Mouse (Mus musculus) heart, adult 18-20 months (tissue): ENCODE measurements around the gene Chn1. TPM values are rescaled to one million over a fixed set of nuclear protein-coding genes. Genes with fewer than 3 reads are reported as not detected.
A peak's percentile ranks its signal among the peaks of the same experiment; 100 is the strongest.

Experiments
- DNase-seq, 2 experiments: peaks; one replicate each; pipeline ENCODE4 v3.0.0; 2021 to 2022; ENCODE audit warnings: mixed read lengths in 1 of 2
- total RNA-seq, 2 experiments: library from RNA; stranded (reverse); gene quantifications; 2 replicates each; pipeline ENCODE4 v1.2.3; 2021

Gene Chn1
- total RNA-seq, 2 experiments from 2014 or later = 33.5 to 36.7 TPM

DNA sequence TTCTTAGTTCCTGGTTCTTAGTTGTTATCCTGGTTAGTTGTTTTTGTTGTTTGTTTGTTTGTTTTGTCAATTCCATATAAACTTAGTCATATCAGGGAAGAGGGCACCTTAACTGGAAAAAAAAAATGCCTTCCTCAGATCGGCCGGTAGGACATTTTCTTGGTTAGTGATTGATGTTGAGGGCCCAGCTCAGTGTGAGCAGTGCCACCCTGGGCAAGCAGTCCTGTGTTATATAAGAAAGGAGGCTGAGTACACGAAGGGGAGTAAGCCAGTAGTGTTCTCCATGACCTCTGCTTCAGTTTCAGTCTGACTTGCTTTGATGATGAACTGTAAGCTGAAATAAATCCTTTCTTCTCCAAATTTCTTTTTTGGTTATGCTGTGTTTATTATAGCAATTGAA lies 138.8 kb downstream of the Chn1 start:
- DNase-seq = peak in 1 of 2 experiments; percentile 8

DNA sequence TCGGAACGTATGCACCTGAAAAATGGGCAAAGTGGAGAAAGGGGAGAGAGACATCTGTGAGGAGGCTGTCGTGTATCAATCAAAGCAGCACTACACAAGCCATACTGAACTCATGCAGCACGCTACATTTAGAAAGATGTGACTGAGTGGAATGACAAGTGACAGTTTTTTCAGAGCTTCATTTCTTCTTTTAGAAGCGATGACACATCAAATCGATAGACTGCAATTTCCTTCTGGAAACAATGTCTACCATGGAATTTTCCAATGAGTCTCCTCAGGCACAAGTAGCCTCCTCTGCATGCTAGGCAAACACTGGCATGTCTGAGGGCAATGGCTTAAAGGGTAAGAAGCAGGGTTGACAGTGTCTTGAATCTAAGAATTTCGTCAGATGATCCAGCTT lies 143.3 kb downstream of the Chn1 start:
- DNase-seq = no peak

DNA sequence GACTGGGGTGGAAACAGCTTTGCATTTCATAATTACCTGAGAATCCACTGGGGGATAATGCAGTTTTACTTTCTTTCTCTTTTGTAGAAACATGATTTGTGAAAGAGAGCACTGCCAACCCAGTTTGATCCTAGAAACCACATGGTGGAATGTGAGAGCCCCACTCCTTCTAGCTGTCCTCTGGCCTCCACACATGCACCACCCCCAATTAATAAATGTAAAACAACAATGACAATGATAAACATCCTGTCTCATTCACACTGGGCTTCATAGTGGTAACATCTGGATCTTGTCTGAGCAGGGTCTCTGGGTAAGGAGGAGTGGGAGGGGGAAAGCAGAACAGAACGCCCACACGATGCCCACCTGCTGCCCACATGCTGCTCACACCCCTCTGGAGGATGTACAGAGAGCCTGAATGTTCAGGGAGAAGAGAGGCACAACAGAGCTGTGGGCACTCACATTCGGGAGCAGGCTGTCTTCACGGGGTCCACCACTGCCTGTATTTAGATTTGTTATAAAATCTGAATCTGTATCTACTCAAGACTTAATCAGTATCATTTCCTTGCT lies 156.6 kb downstream of the Chn1 start:
- no peak for DNase-seq

DNA sequence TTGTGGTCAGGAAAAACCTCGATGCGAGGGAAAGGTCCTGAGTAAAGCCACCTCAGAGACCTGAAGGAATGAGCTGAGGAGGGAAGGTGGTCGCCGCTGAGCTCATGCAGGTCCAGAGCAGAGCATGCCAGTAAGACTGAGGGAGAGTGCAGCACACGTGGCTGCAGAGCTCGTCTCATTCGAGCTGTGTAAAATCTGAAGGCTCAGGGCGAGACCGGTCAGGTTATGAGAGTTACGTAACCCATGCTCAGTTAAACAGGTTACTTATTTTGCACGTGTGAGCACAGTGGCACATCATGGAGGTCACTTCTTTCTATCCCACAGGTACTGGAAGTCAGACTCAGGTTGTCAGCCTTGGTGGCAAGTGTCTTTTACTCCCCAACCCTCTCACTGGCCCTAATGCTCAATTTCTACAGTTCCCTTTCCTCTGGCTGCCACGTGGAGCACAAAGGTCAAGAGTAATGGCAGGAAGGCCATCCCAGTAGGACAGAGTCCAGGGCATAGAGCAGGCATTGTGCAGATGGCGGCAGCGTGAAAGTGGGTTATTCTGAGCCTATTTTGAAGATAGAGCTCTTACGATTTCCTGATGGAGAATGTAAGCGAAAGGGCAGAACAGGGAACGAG lies 158.6 kb downstream of the Chn1 start:
- no peak for DNase-seq

DNA sequence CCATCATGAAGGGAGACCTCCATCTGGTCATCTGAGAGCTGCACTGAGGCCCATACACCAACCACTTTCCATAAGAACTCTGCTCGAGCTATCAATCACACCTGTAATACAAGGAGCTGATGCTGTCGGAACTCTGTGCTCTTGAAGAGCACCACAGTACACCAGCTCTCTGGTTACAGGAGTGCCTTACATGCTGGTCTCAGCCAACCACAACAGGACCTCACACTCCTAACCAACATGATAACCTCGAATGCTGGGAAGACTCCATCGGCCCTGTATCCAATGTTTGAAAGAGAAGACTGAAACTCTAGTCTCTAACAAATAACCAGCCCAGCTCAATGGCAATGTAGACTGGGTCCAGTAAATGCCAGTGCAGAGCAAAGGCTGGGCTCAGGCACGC lies 159.7 kb downstream of the Chn1 start:
- no peak for DNase-seq

DNA sequence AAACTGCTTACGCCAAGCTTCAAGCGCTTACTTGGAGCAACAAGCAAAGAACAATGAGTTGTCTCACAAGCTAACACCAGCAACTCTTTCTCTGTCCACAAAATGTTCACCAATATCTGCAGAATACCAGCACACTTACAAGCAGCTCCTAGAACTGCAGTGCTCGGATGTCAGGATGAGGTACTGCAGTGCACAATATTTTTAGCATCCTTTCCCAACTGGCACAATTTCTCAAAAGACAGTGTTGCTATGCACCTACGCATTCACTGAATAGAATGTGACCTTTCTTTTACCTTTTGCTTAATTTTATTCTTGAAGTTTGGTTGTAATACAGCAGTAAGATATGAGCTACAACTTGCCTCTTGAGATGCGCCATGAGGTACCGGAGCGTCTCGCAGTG lies 160.8 kb downstream of the Chn1 start:
- no peak for DNase-seq

DNA sequence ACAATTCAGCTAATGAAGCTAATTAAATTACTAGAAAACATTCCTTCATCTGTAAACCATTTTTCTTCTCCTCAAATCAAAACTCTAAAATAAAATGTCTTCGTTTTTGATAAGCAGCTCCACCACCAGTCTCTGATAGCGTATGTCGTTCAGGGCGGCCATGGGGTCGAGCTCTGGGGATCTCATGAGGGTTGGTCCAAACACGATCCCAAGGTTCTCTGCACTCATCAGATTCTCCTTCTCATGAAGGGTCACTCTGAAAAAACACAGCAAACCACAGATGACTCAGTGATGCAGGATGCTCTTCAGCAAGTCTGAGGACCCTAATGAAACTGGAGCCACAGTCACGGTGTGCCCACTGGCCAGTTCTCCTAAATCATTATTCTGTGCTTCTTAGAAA lies 162.2 kb downstream of the Chn1 start:
- no peak for DNase-seq

DNA sequence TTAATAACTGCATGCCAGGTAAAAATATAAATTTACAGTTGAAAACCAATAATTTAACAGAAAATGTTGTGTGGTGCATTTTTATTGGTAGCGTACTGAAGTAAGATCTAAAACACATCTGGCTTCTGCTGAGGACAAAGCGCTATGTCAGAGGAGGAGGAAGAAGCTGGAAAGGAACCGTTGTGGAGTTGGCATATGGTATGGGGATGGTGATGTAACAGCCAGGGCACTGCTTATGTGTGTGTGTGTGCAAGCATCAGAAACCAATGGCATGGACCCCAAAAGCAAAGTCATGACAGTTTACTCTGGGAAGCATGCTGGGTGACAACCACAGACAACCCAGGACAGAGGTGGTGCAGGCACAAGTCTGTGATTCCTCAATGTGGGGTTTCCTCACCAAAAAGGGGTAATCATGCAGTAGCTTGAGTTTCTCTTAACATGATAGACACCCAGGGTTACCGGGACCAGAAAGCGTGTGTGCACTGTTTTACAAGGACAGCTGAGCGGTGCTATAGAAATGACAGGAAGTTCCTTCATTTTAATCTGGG lies 162.7 kb downstream of the Chn1 start:
- DNase-seq = no peak

DNA sequence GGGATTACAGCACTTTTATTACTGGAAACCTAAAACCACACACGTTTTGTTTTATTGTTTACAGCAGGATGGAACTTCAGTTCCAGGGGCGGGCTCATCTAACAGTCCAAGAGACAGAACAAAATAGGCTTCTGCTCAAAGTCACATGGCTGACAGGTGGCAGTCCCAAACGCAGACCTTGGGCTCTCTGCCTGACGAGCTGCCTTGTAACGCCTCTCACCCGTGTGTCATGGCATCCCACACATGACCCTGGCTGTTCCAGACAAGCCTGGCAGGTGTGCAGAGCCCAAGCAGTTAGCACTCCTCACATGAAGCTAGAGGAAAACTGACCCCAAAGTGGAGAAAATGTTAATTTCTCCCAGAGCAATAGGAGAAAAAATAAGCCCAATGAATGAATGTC lies 163.3 kb downstream of the Chn1 start:
- DNase-seq = no peak

DNA sequence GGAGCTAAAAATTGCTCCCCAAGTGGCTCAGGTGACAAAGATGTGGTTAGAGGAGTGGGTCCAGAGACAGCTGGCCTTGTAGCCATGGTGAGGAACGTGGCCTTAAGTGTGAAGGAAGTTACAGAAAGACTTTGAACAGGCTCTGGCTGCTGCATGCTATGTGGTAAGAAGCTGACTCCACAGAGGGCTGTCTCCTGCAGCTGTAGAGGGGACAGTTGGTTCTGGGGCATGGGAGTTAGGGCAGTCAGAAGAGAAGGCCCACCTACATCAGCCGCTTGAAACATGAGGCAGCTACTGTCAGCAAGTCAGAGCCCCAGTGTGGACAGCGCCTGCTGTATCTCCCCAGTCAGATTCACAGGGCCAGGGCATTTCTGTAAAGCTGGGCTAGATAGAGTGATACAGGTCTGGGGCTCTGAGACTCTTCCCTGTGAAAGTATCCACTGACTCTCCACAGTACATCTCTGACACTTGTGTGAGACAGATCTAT lies 165.4 kb downstream of the Chn1 start:
- no peak for DNase-seq

DNA sequence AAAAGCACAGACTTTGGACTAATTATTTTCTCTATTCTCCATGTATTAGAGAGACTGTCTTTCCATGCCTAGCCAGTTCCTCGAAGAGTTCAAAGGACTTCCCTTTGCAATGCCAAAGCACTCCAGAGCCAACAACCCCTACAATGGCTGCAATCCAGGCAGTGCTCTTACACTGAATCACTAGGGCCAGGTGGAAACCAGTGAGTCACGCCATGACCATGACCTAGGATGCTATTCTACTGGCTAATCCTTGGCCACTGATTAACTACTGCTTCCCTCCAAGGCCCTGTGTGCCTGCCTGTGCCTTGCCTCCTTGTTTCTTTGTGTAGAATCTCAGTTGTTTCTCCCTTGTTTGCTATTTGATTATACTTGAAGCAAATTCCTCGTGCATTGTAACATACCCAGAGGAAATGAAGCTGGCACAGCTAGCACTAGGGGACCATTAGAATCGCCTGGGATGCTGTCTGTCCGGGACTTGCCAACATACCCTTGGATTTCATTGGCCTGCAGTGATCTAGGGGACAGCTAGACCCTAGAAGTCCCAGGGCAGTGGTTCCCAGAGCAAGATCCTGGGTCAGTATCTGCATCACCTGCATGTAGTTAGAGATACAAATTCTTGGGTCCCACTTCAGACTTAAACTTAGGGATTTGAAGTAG lies 166.0 kb downstream of the Chn1 start:
- DNase-seq = no peak

DNA sequence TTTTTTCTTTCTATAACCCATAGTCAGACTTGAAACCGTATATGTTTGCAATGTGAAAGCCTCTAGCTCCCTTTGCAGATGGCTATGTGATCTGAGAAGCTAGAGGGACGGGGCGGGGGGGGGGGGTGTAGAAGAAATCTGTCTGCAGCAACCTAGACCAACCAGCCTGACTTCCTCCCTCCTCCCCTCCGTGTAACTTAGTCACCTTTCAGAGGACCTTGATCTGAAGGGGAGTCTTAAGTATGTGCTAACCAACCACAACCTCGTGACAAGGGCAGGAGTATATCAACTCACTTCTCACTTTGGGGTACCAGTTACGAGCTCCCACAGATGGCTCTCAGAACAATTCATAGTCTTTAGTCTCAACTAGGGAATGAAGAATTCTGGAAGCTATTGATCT lies 166.8 kb downstream of the Chn1 start:
- no peak for DNase-seq

DNA sequence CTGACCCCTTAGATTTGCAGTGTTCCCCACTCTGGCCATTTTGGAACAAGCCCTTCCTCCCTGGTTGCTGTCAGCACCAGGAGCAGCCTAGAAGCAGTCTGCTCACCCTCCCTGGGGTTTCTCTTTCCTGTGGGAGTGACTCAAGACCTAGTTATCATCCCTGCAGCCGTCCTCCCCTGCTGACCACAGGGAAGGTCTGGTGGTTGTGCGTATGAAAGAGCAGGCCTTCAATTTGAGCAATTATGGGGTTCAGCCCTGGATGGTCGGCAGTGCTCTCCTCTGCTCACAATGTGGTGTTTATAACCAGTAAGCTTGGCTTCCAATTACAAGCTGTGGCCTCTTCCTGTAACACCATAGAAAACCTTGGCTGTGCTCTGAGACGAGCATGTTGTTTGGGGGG lies 167.5 kb downstream of the Chn1 start:
- DNase-seq = peak; percentile 23 to 37

DNA sequence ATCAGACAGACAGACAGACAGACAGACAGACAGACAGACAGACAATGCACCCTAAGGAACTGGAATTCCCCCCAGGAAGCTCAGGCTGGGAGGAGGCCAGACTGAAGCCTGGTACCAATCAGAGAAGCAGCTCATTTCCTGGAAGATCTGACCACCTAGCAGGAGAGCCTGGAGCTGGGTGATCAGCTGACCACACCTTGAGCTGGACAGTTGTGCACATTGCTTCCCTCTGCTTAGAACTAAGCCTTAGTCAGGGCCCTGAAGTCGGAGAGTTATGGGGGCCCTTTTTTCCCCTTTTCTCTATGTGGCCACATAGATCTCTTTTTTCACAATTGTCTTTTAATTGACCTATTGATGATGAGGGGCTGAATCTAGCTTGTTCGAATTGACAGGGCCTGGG lies 168.0 kb downstream of the Chn1 start:
- no peak for DNase-seq

DNA sequence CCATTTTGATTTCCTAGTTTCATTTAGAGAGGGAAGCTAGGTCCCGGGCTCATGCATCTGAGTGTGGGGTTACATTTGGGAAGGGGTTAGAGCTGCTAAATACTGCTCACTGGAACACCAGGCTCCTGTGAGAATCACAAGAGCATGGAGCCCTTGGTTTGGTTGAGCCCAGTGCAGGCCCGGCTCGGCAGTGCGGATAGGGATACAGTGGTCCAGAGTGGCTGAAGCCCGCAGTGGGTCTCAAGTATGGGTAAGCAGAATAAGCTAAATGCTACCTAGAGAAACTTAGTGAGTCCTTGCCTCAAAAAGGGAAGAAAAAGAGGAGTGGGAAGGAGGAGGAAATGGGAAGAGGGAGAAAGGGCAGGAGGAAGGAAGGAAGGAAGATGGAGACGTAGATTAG lies 168.5 kb downstream of the Chn1 start:
- DNase-seq = no peak

DNA sequence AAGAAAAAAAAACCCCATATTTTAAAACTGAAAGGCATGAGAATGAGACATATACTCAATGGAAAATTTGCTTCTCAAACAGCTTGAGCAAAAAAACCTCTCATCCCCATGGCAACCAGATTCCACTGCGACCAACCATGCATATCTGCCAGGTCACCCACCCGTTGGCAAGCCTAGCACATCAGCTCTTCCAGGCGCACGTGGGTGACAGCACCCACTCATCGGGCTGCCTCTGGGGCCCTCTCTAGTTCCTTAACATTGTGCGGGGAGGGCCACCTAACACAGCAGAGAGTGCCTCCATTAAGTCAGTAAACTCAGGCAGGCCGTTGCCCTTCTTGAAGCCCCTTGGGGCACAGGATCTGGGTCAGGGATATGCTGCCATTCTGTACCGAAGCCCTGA lies 170.1 kb downstream of the Chn1 start:
- DNase-seq = no peak

DNA sequence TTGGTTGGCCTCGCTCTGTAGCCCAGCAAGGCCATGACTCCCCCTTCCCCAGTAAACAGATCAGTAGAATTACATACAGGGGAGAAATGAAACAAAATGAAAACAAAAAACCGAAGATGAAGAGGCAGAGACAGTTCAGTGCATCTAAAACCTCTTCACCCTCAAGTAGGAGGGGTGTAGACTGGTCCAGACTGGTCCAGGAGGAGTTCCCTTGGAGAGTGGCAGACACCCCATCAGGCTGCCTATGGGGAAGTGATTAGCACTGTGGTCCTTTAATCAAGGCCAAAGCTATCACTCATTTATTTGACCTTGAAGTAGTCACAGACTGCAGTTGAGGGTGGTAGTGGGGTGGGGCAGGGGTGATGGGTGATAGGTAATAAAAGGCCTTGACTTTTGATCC lies 170.6 kb downstream of the Chn1 start:
- no peak for DNase-seq

DNA sequence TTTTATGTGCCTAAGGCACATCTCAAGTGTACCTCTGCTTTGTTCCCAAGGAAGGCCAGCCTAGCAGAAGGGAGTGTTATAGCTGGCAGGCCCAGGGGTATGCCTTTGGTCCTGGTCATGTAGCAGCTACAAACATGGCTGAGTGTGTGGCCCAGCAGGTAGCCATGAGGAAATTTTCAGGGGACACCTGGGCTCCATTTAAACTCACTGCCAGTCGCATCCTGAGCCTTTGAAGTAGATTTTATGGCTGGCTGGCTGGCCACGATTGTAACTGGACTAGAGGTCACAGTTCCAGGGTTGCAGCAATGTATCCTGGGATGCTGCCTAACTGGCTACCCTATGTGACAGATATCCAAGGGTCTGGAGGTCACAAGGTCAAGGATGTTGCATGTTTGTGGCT lies 174.5 kb downstream of the Chn1 start:
- no peak for DNase-seq

DNA sequence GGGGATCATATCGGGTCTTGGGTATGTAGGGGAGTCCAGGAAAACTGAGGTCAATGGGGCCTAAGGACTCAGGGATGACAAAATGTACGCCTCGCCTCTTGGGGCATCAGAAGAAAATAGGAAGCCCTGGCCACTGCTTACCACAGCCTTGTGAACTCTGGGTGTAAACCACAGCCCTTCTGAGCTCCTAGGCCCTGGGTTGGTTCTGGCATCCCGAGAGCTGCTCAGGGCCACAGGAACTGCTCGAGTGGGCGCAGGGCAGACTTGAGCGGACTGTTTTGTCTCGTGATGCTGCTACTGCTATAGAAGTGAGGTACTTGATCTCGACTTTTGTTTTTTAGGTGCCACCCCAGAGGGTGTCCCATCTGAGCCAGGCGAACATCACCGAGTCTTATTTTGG lies 177.4 kb downstream of the Chn1 start:
- DNase-seq = no peak

DNA sequence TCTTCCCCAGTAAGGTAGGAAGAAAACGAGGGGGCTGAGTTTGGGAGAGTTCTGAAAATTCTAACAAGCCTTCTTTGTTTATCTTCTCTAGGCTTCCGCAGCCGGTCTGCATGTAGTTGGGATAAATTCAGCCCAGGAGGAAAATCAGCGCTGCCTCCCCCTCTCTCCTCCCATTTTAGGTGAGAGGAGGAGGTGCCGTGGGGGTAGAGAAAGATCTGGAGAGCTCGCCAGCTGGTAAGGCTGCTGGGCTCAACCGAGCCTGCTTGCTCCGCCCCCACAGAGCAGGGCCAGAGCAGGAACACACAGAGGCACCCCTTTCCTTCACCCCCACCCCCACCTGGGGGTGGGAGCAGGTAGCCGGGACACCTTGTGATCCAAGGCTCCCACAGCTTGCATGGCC lies 178.4 kb downstream of the Chn1 start:
- peak; percentile 29 to 47 for DNase-seq

DNA sequence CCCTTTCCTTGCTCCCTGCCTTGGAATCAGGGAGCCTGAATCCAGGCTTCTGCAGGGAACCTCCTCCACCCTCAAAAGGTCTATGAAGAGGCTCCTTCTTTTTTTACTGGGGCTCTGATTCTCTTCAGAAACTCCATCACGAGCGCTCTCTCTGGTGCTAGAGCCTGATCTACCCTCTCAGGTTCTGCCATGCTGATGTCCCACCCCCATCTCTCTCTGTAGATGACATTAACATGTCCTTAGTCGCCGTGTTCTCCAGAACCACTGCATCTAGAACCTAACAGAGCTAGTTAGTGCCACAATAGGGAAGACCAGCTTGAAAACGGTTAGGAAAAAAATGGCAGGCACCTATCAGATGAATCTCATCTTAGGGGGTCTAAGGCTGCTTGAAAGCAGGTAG lies 178.8 kb downstream of the Chn1 start:
- no peak for DNase-seq

DNA sequence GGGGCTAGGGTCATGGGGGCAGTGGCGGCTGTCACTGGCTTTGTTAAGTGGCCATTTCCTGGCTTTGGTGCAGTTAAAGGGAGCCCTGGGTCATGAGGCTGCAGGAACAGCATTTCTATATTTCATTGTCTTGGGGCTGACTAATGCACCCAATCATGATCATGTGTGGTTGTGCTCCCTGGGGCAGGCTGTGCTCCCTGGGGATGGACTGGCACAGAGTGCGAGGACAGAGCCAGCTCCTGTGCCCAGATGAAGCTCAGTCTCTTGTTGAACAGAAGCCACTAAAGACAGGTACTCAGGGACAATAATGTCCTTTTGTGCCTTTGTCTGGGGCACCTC lies 182.1 kb downstream of the Chn1 start:
- DNase-seq = no peak

DNA sequence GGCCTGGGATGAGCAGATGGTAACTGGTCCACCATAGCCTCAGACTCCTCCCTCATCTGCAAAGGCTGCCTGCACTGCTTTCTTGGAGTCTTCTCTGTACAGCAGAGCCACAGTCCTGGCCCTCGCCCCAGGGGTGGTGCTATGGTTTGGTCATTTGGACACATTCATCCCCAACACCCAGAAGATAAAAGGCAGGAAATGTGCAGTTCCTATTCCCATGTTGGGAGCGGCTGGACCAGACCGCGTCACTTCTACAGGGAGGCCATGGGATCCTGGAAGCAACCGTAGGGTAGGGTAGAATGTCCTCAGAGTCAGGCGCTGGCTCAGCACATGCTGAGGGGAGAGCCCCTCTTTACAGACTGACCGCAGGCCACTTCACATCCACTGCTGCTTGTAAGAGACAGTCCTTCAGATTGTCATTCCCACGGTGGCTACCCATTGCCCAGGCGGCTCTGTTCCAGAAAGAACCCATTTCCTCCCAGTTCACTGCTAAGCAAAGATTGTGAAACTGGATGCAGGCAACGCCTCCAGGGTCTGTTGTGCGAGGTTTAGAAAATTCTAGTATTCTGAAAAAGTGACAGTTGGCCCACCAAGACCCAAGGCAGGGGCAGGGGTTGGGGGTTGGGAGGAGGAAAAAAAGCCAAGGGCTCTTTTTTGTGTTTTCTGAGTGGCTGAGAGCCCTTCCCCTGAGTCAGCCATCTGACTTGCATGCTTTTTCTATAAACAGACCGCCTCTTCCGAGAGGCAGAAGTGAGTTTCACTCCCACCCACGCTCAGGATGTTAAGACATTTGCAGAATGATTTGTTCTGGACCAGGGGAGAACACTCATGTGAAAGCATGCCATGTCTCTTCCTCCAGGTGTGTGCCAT lies 182.7 kb downstream of the Chn1 start:
- DNase-seq = peak; percentile 84 to 92
